Mouse (Mus musculus): ENCODE measurements around the gene Hhip. TPM values are rescaled to one million over a fixed set of nuclear protein-coding genes. Genes with fewer than 3 reads are reported as not detected.
"Not testable (repeated sequence)": the region's sequence is repeated elsewhere in the genome, so short reads cannot be mapped to it uniquely, and the experiment has no call there.

Hhip gene
- total RNA-seq, 4 experiments from 2014 or later, result 5.7 to 7.8 (median 7.2) TPM

- no peak for DNase-seq (ENCODE audit: low spot score in 2 of 2)
Observed at GRCm38 (mm10) chr8:79993507-79993906, 64.3 kb downstream of the Hhip start.

DNA sequence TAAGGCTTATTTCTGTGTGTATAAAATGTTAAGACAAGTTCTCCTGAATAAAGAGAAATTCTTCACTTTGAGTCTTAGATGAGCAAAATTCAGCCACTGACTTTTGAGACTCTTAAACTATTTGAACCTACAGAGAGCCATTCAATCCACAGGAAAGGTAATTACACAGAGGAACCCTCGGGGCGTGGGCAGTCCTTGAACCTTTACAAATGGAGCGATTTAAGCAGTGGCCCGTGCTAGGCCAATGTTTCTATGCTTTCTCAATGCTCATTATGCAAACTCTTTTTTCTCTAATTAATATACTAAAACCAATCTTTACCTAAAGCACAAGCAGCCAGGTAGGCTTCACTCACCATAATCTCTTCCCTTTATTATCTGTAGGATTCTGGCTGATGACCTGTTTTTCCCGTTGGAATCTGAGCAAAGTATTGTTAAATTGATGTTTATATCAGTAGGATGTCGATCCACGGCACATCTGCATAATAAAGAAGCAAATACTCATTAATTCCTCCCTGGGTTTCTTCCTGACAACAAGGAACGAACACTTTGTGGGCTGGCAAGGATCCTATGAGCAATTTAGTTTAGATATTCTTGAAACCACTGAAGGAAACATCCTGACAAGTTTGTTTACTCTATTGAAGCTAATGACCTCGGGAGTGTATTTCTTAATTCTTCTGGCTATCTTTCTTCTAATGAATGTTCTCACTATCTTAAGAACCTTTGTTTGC lies 65.5 kb downstream of the Hhip start:
- no peak for DNase-seq (ENCODE audit: low spot score in 2 of 2)

DNA sequence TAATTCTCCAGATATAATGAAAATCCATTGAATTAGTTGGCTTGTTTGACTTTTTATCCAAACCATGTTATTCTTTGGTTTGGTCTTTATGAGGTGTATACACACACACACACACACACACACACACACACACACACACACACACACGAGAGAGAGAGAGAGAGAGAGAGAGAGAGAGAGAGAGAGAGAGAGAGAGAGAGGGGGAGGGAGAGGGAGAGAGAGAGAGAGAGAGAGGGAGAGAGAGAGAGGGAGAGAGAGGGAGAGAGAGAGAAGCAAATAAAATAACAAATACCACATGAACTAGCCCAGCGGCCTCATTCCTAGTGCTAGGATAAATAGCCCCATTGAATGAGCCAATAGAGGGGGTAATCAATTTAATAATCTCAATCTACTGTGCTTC lies 66.4 kb downstream of the Hhip start:
- DNase-seq (ENCODE audit: low spot score in 2 of 2), result not testable (repeated sequence)

- DNase-seq (ENCODE audit: low spot score in 2 of 2), result no peak
Observed at GRCm38 (mm10) chr8:79984946-79985345, 72.9 kb downstream of the Hhip start.

DNA sequence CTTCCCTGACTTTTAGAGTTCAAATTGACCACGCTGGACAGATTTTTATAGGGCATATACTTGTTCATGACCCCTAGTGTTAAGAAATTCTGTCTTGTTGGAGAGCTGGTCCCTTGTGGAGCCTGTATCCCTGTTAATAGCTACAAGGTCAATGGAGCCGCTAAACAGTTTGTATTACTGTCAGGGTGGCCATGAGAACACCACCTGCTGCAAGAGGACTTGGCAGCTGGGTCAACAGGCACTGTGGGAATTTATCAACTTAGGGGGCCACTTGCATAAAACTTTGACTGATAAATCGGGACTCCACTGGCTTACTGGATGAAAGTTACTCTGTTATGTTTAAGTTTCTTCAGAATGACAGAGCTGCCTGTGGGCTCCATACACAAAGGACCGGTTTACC lies 75.7 kb downstream of the Hhip start:
- no peak for DNase-seq (ENCODE audit: low spot score in 2 of 2)

DNA sequence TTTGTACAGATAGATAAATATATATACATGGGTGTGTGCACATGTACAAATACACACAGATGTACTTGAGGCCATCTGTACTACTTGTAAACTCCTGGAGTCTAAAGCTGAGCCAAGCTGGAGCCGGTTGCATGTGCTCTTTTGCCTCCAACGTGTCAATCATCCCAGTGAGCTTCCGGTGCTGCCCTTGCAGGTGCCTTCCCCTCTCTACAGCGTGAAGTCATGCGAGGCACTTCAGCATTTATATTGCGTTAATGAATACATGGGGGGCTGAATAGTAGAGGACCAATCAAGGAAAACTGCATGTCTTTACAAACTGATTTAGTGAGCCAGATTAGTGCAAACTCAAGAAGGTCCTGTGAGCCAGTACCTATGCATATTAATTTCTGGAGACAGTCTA lies 91.6 kb downstream of the Hhip start:
- no peak for DNase-seq (ENCODE audit: low spot score in 2 of 2)

DNA sequence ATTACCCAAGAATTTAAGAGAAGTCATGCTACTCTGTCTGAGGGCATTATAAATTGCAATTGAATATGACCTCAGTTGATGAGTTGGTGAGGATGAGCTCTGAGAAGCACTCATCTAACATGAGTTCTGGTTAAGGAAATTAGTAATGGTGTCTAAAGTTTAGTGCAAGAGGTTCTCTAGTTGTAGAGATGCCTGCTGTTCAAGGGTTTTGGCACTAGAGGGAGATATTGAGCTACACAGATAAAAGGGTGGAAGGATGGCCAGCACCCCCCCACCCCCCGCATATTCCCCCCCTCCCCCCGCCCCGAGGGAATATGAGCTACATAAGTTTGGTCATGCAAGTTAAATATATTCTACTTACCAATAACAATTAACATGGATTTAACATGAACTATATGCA lies 104.9 kb downstream of the Hhip start:
- no peak for DNase-seq (ENCODE audit: low spot score in 2 of 2)

GRCm38 (mm10) chr8:79950376-79950775 lies 107.4 kb downstream of the Hhip start:
- DNase-seq (ENCODE audit: low spot score in 2 of 2), result no peak

GRCm38 (mm10) chr8:79945501-79946076 lies 112.2 kb downstream of the Hhip start:
- DNase-seq (ENCODE audit: low spot score in 2 of 2), result no peak

DNA sequence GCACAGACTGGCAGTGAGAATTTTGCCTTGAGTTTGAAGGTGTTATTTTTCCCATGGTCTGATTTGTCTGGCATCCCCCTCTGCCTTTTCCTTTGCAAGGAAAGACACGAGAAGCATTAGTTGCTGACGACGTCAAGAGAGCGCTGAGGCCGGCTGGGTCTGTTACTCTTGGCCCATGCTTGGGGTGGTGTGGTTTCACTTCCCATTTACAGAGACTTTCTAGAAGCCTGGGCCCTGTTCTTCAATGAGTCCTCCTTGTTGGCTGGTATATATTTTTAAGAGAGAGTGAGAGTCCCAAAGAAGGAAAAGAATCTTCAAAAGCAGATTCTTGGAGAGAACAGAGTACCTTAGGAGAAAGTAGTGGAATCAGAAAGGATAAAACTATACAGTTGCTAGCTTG lies 116.7 kb downstream of the Hhip start:
- DNase-seq (ENCODE audit: low spot score in 2 of 2), result no peak

DNA sequence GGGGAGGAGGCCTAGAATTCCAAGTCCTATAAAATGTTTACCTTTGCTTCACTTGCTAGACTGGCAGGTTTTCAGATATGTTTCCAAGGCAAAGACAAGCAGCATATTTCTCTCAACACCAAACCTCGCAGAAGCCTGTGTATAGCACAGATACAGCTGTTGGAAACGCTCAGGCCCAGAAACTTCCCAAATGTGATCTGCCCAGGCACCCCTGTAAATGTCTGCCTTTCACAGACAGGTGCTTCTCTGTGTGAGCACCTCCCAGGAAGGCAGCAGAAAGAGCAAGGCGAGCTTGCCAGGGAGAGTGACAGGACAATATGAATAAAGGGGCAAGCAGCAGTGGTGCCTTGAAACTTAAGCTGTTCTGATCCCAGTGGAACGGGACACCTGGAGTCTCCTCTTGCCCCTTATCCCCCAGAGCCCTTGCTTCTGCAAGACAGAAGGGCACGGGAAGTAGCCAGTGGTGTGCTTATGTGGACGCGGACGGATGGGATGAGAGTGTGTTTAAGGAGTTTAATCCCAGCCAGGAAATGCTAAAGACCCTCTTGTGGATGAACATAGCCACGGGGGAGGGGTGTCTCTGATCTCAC lies 120.9 kb downstream of the Hhip start:
- DNase-seq (ENCODE audit: low spot score in 2 of 2), result no peak

GRCm38 (mm10) chr8:79935793-79936192 lies 122.0 kb downstream of the Hhip start:
- no peak for DNase-seq (ENCODE audit: low spot score in 2 of 2)

DNA sequence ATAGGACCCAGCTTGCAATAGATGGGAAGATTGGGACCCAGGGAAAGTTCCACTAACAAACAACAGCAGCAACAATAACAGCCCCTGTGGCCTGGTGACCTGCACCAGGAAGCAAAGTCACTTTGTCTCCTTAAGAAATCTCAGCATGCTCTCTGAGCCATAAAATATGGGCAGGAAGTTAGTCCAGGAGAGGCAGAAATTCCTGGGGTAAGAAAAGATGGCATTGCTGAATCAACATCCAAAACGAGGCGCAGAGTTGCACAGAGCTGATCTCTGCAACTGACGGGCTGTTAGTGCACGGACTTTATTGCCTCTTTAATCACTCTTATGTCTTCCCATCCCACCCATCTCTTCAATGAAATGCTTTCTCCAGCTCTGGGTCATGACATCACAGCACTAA lies 128.6 kb downstream of the Hhip start:
- DNase-seq (ENCODE audit: low spot score in 2 of 2), result no peak

GRCm38 (mm10) chr8:79917211-79917610 lies 140.6 kb downstream of the Hhip start:
- no peak for DNase-seq (ENCODE audit: low spot score in 2 of 2)

Data from left cerebral cortex, adult 8-10 months (tissue).